Mouse (Mus musculus) liver, postnatal 0 days (tissue): ENCODE measurements around the gene Olfr1234.

Experiments used
- CTCF ChIP-seq: sonication (generic); IDR thresholded peaks from 2 replicates; pipeline ENCODE4 v1.5.1; 2016; ENCODE audit warnings: antibody characterized with exemption, low read depth
- EP300 ChIP-seq: IDR thresholded peaks from 2 replicates; pipeline ENCODE4 v1.6.1; 2016; ENCODE audit warnings: antibody characterized with exemption, low read depth, mild to moderate bottlenecking

DNA sequence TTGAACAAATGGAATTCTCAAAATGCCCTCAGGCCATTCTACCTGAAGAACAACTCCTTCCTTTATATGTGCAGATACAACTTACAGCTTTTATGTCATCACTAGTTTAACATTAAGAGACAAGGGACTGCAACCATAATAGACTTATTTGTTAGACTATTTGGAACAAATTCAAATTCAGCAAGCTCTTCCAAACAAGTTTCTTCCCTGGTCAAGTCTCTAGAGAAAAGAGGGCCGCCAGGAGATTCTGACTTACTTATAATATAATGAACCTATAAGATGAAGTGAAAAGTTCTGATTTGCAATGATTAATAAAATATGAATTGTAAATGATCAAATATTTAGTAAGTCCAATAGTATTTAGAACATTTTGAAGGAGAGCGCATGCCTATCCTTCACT is 44.9 kb upstream of the Olfr1234 start, which contains the start of gene Olfr1238:
- TF ChIP-seq CTCF (no peak), EP300 (no peak)
